Mouse (Mus musculus) mouse embryonic stem cell (cell line): ENCODE measurements around the gene Usp37.
"Not testable (repeated sequence)": the region's sequence is repeated elsewhere in the genome, so short reads cannot be mapped to it uniquely, and the experiment has no call there.

Source experiments
- in situ Hi-C, 2 experiments: fragments of 300-500 bp; cut with MboI; formaldehyde crosslinking; loops; 1 replicate in 1 of 2; 3 replicates in 1 of 2; pipeline ENCODE4 v1.14.3; 2019 to 2020; ENCODE audit warnings: low sequenced_read_pairs in 2 of 2, low pct_unique_long_range_greater_than_20kb in 1 of 2, mixed read lengths in 1 of 2; ENCODE audit not compliant: unreplicated experiment in 1 of 2

The Usp37 gene

GRCm38 (mm10) chr1:74408589-74409504, 135.2 kb downstream of the Usp37 start, which contains the start of gene Vil1:
Vil1 (plus strand) TSS chr1:74409376.
- in situ Hi-C loops = no loop called here

- in situ Hi-C loops = no loop called here
These were observed 139.9 kb downstream of the Usp37 start for GRCm38 (mm10) chr1:74404206-74404605.

GRCm38 (mm10) chr1:74401015-74401702, 142.9 kb downstream of the Usp37 start:
- in situ Hi-C loops = no loop called here

- in situ Hi-C loops = no loop called here
These were observed 143.6 kb downstream of the Usp37 start for GRCm38 (mm10) chr1:74400531-74400930.

- in situ Hi-C loops = no loop called here
These were observed 146.1 kb downstream of the Usp37 start for GRCm38 (mm10) chr1:74397919-74398451.

GRCm38 (mm10) chr1:74397268-74397918, 146.7 kb downstream of the Usp37 start:
- in situ Hi-C loops = no loop called here

- in situ Hi-C loops = not testable (repeated sequence)
These were observed 147.4 kb downstream of the Usp37 start for GRCm38 (mm10) chr1:74396456-74397222.

- in situ Hi-C loops = no loop called here
These were observed 148.8 kb downstream of the Usp37 start for GRCm38 (mm10) chr1:74395290-74395689.

GRCm38 (mm10) chr1:74394858-74395257, 149.2 kb downstream of the Usp37 start:
- in situ Hi-C loops = no loop called here

GRCm38 (mm10) chr1:74394311-74394710, 149.8 kb downstream of the Usp37 start:
- in situ Hi-C loops = no loop called here

GRCm38 (mm10) chr1:74393697-74394096, 150.4 kb downstream of the Usp37 start:
- in situ Hi-C loops = no loop called here

- in situ Hi-C loops = no loop called here
These were observed 151.1 kb downstream of the Usp37 start for GRCm38 (mm10) chr1:74393010-74393409.

- in situ Hi-C loops = no loop called here
These were observed 151.6 kb downstream of the Usp37 start for GRCm38 (mm10) chr1:74392446-74392994.

GRCm38 (mm10) chr1:74391844-74392441, 152.1 kb downstream of the Usp37 start:
- in situ Hi-C loops = no loop called here

- in situ Hi-C loops = no loop called here
These were observed 152.9 kb downstream of the Usp37 start, which contains the start of gene Ctdsp1 for GRCm38 (mm10) chr1:74390924-74391748. Ctdsp1 (plus strand) TSS chr1:74391509.

GRCm38 (mm10) chr1:74390287-74390906, 153.7 kb downstream of the Usp37 start:
- in situ Hi-C loops = no loop called here
